Mouse (Mus musculus) neural tube, embryonic 14.5 days (tissue): Measurements from ENCODE around the gene Hpf1. TPM values are rescaled to one million over a fixed set of nuclear protein-coding genes. Genes with fewer than 3 reads are reported as not detected.

Experiments used
- ATAC-seq: fragments of 200-750 bp; cut with Nextera tagmentation; 2 replicates; pipeline ENCODE4 v1.8.0; 2017; ENCODE audit warnings: low read depth, mild to moderate bottlenecking, moderate TSS enrichment, moderate library complexity
- H3K27ac ChIP-seq: fragments of 300-500 bp; sonication (generic); 2 replicates; pipeline ENCODE4 v1.5.1; 2014; ENCODE audit warnings: low read depth, mild to moderate bottlenecking, control low read depth, low read length, moderate library complexity, mixed read lengths
- H3K27me3 ChIP-seq: fragments of 300-500 bp; sonication (generic); 2 replicates; pipeline ENCODE4 v1.6.1; 2014; ENCODE audit warnings: low read length; ENCODE audit not compliant: control insufficient read depth, insufficient read depth
- H3K36me3 ChIP-seq: fragments of 300-500 bp; sonication (generic); 2 replicates; pipeline ENCODE4 v1.6.1; 2014; ENCODE audit warnings: low read length, mixed read lengths; ENCODE audit not compliant: control insufficient read depth, insufficient read depth
- H3K4me1 ChIP-seq: fragments of 300-500 bp; sonication (generic); 2 replicates; pipeline ENCODE4 v1.6.1; 2014; ENCODE audit warnings: low read length; ENCODE audit not compliant: control insufficient read depth, insufficient read depth
- H3K4me2 ChIP-seq: fragments of 300-500 bp; sonication (generic); 2 replicates; pipeline ENCODE4 v1.6.1; 2014; ENCODE audit warnings: mild to moderate bottlenecking, low read depth, low read length, control low read depth
- H3K4me3 ChIP-seq: fragments of 300-500 bp; sonication (generic); 2 replicates; pipeline ENCODE4 v1.5.1; 2014; ENCODE audit warnings: low read depth, low read length, control low read depth, mixed read lengths
- H3K9ac ChIP-seq: fragments of 300-500 bp; sonication (generic); replicated peaks from 2 replicates; pipeline ENCODE4 v1.6.1; 2014; ENCODE audit warnings: low read depth, mild to moderate bottlenecking, control low read depth, low read length, mixed read lengths
- H3K9me3 ChIP-seq: fragments of 300-500 bp; sonication (generic); 2 replicates; pipeline ENCODE4 v1.6.1; 2016; ENCODE audit warnings: low read length; ENCODE audit not compliant: control insufficient read depth
- WGBS: fragments of 180-500 bp; shearing (Covaris S2); extraction: QIAGEN DNeasy Blood & Tissue Kit; methylation state at CpG from one replicate; pipeline ENCODE4 v1.1.7; 2014; 5-methylcytosine and 5-hydroxymethylcytosine counted together
- polyA plus RNA-seq: library from polyadenylated mRNA; unstranded; fragments of >200 nt; fragmentation: Nextera tagmentation; extraction: Ambion mirVana; gene quantifications from 2 replicates; pipeline ENCODE4 v1.2.1, GENCODE M21; 2014

The Hpf1 gene
- polyA plus RNA-seq, 1 experiment from 2014 or later = 95.2 TPM

GRCm38 (mm10) chr8:60889131-60889842, 931 bp upstream of the Hpf1 start:
- Histone ChIP-seq H3K4me1 (peaks cover 11% of the 10 kb centered on the region; the same call in 1 of the 2 replicates), H3K4me3 (peak overlapping the region; percentile 64; the same call in 1 of the 2 replicates), H3K4me2 (no peak overlapping the region), H3K27me3 (no peaks in the 10 kb centered on the region), H3K27ac (no peak overlapping the region), H3K9ac (no peak overlapping the region), H3K9me3 (no peaks in the 10 kb centered on the region), H3K36me3 (0 out of 2 replicates have a peak, but pooled peaks cover 3% of the 10 kb centered on the region)
- no peak for ATAC-seq
- WGBS = 90% methylated on average over 11 of the region's 11 CpGs

DNA sequence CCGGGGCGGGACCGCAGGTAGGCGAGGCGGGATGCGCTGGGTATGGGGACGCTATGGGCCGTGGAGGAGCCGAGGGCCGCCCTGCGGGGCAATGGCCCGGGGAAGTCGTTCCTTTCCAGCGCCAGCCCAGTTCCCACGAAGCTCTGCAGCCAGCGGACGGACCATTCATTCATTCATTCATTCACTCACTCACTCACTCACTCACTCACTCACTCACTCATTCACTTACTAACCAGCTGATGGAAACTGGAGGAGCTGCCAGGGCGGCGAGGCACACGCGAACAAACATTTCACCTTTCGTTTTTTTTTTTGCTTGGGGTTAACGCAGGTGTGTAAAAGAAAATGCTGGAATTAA, 279 bp downstream of the Hpf1 start:
- Histone ChIP-seq H3K27me3 (no peaks in the 10 kb centered on the region), H3K9ac (peak overlapping the region; percentile 71), H3K36me3 (0 out of 2 replicates have a peak, but pooled peaks cover 3% of the 10 kb centered on the region), H3K4me2 (peak overlapping the region; percentile 73), H3K9me3 (no peaks in the 10 kb centered on the region), H3K4me1 (peaks cover 11% of the 10 kb centered on the region; the same call in 1 of the 2 replicates), H3K27ac (peak overlapping the region; percentile 44; the same call in 1 of the 2 replicates), H3K4me3 (peak overlapping the region; percentile 64)
- ATAC-seq = no peak
- 2% methylated on average over 22 of the region's 23 CpGs for whole genome bisulfite sequencing

GRCm38 (mm10) chr8:60891757-60892156, 1.5 kb downstream of the Hpf1 start:
- Histone ChIP-seq H3K4me1 (peaks cover 11% of the 10 kb centered on the region; the same call in 1 of the 2 replicates), H3K4me2 (no peak overlapping the region), H3K9ac (no peak overlapping the region), H3K36me3 (0 out of 2 replicates have a peak, but pooled peaks cover 3% of the 10 kb centered on the region), H3K9me3 (no peaks in the 10 kb centered on the region), H3K27me3 (no peaks in the 10 kb centered on the region), H3K4me3 (no peak overlapping the region), H3K27ac (no peak overlapping the region)
- 90% methylated on average over 4 of the region's 4 CpGs for WGBS
- no peak for ATAC-seq

- Histone ChIP-seq H3K4me2 (no peak overlapping the region), H3K36me3 (0 out of 2 replicates have a peak, but pooled peaks cover 3% of the 10 kb centered on the region), H3K9me3 (no peaks in the 10 kb centered on the region), H3K9ac (no peak overlapping the region), H3K4me3 (no peak overlapping the region), H3K27me3 (no peaks in the 10 kb centered on the region), H3K27ac (no peak overlapping the region), H3K4me1 (peaks cover 9% of the 10 kb centered on the region; the same call in 1 of the 2 replicates)
- no peak for ATAC-seq
- WGBS = 94% methylated on average over 6 of the region's 6 CpGs
These were observed 5.7 kb downstream of the Hpf1 start for GRCm38 (mm10) chr8:60895878-60896277.

- H3K9me3 ChIP-seq = no peaks in the 10 kb centered on the region
- 81% methylated on average over 9 of the region's 9 CpGs for WGBS
- no peak; the same call in 1 of the 2 replicates for ATAC-seq
- H3K4me2 ChIP-seq = no peak overlapping the region
- no peaks in the 10 kb centered on the region for H3K27me3 ChIP-seq
- no peaks in the 10 kb centered on the region for H3K36me3 ChIP-seq
- no peak overlapping the region for H3K9ac ChIP-seq
- no peaks in the 10 kb centered on the region for H3K4me1 ChIP-seq
- no peak overlapping the region for H3K27ac ChIP-seq
- no peak overlapping the region for H3K4me3 ChIP-seq
These were observed 9.9 kb downstream of the Hpf1 start for GRCm38 (mm10) chr8:60900147-60900546.

GRCm38 (mm10) chr8:60912081-60912480, 21.9 kb downstream of the Hpf1 start:
- Histone ChIP-seq H3K27me3 (no peaks in the 10 kb centered on the region), H3K4me3 (no peak overlapping the region), H3K27ac (no peak overlapping the region), H3K9ac (no peak overlapping the region), H3K4me1 (no peaks in the 10 kb centered on the region), H3K4me2 (no peak overlapping the region), H3K36me3 (no peaks in the 10 kb centered on the region; the same call in 1 of the 2 replicates), H3K9me3 (no peaks in the 10 kb centered on the region)
- no peak for ATAC-seq
- WGBS = 78% methylated on average over 4 of the region's 4 CpGs

DNA sequence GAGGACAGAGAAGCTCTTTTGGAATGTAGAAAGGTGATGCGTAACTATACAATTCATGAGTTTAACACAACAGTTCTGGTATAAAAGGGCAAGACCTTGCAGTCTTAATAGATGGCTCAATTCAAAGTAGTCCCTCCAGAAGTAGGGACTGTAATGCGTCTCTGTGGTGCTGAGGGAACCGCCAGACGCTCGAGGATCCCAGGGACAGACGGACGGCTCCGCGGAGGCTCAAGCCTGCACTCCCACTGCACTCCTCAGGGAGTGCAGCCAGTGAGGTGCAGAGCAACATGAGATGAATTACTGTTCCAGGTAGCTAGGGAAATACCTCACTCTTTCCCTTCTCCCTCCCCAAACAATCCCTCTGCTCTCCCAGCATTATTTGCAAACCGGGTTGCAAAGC, 22.3 kb downstream of the Hpf1 start:
- Histone ChIP-seq H3K4me1 (no peaks in the 10 kb centered on the region), H3K9ac (no peak overlapping the region), H3K36me3 (no peaks in the 10 kb centered on the region; the same call in 1 of the 2 replicates), H3K4me2 (no peak overlapping the region), H3K27ac (no peak overlapping the region), H3K4me3 (no peak overlapping the region), H3K27me3 (no peaks in the 10 kb centered on the region), H3K9me3 (no peaks in the 10 kb centered on the region)
- no peak for ATAC-seq
- 58% methylated on average over 10 of the region's 10 CpGs for whole genome bisulfite sequencing

GRCm38 (mm10) chr8:60919069-60919468, 28.9 kb downstream of the Hpf1 start:
- 83% methylated on average over 3 of the region's 3 CpGs for WGBS
- Histone ChIP-seq H3K27me3 (no peaks in the 10 kb centered on the region), H3K36me3 (0 out of 2 replicates have a peak, but pooled peaks cover 3% of the 10 kb centered on the region), H3K4me2 (no peak overlapping the region), H3K9ac (no peak overlapping the region), H3K9me3 (no peaks in the 10 kb centered on the region), H3K4me3 (no peak overlapping the region), H3K4me1 (no peaks in the 10 kb centered on the region), H3K27ac (no peak overlapping the region)
- no peak for ATAC-seq

- WGBS = 90% methylated on average over 4 of the region's 4 CpGs
- Histone ChIP-seq H3K4me3 (no peak overlapping the region), H3K36me3 (0 out of 2 replicates have a peak, but pooled peaks cover 3% of the 10 kb centered on the region), H3K27ac (no peak overlapping the region), H3K9ac (no peak overlapping the region), H3K9me3 (no peaks in the 10 kb centered on the region), H3K4me1 (no peaks in the 10 kb centered on the region), H3K4me2 (no peak overlapping the region), H3K27me3 (no peaks in the 10 kb centered on the region)
- no peak for ATAC-seq
These were observed 30.0 kb downstream of the Hpf1 start for GRCm38 (mm10) chr8:60920176-60920575.
